Mouse (Mus musculus) E14TG2a.4 (cell line): Measurements from ENCODE around the gene Nkx2-5.

Experiments used
- H3K27me3 ChIP-seq: 2 replicates; pipeline ENCODE4 v1.6.1; 2014; ENCODE audit warnings: low read length, control low read depth; ENCODE audit not compliant: insufficient read depth
- H3K36me3 ChIP-seq: 2 replicates; pipeline ENCODE4 v1.6.1; 2014; ENCODE audit warnings: low read length, control low read depth; ENCODE audit not compliant: insufficient read depth
- H3K4me1 ChIP-seq: replicated peaks from 2 replicates; pipeline ENCODE4 v1.6.1; 2014; ENCODE audit warnings: low read depth, low read length, control low read depth
- H3K4me3 ChIP-seq: replicated peaks from 2 replicates; pipeline ENCODE4 v1.5.1; 2014; ENCODE audit warnings: mild to moderate bottlenecking, low read length
- H3K9me3 ChIP-seq: 2 replicates; pipeline ENCODE4 v1.6.1; 2014; ENCODE audit warnings: low read length, control low read depth
- CTCF ChIP-seq: conservative IDR thresholded peaks from 2 replicates; pipeline ENCODE4 v1.5.1; 2014; ENCODE audit warnings: low read length
- NANOG ChIP-seq: IDR thresholded peaks from 2 replicates; pipeline ENCODE4 v1.6.1; 2014; ENCODE audit warnings: borderline replicate concordance, low read length, mixed read lengths
- POU5F1 ChIP-seq: IDR thresholded peaks from 2 replicates; pipeline ENCODE4 v1.6.1; 2014; ENCODE audit warnings: low read length, borderline replicate concordance

Gene Nkx2-5

GRCm38 (mm10) chr17:26841981-26842380 lies 2.8 kb downstream of the Nkx2-5 start:
- Histone ChIP-seq H3K36me3 (no peaks in the 10 kb centered on the region), H3K27me3 (peaks cover 95% of the 10 kb centered on the region), H3K9me3 (no peaks in the 10 kb centered on the region), H3K4me1 (peaks cover 55% of the 10 kb centered on the region), H3K4me3 (no peak overlapping the region)
- TF ChIP-seq POU5F1, result no peak
- TF ChIP-seq CTCF, result no peak
- no peak for TF ChIP-seq NANOG

- Histone ChIP-seq H3K4me1 (peaks cover 64% of the 10 kb centered on the region), H3K4me3 (peak overlapping the region; percentile 69), H3K36me3 (no peaks in the 10 kb centered on the region), H3K9me3 (no peaks in the 10 kb centered on the region), H3K27me3 (peaks cover 97% of the 10 kb centered on the region)
- TF ChIP-seq CTCF (no peak), POU5F1 (no peak), NANOG (no peak)
These were observed 3.7 kb downstream of the Nkx2-5 start for GRCm38 (mm10) chr17:26840922-26841731.

- TF ChIP-seq NANOG (no peak), POU5F1 (no peak), CTCF (no peak)
- H3K27me3 ChIP-seq, result peaks cover 91% of the 10 kb centered on the region
- H3K9me3 ChIP-seq, result no peaks in the 10 kb centered on the region
- H3K36me3 ChIP-seq, result no peaks in the 10 kb centered on the region
- no peak overlapping the region for H3K4me3 ChIP-seq
- peaks cover 70% of the 10 kb centered on the region for H3K4me1 ChIP-seq
These were observed 4.4 kb downstream of the Nkx2-5 start for GRCm38 (mm10) chr17:26840439-26840780.

GRCm38 (mm10) chr17:26839718-26840438 lies 4.9 kb downstream of the Nkx2-5 start:
- TF ChIP-seq CTCF, result no peak
- no peak for TF ChIP-seq NANOG
- TF ChIP-seq POU5F1, result no peak
- Histone ChIP-seq H3K4me3 (peak overlapping the region; percentile 69), H3K4me1 (peaks cover 72% of the 10 kb centered on the region), H3K9me3 (no peaks in the 10 kb centered on the region), H3K27me3 (peaks cover 86% of the 10 kb centered on the region), H3K36me3 (no peaks in the 10 kb centered on the region)

- Histone ChIP-seq H3K4me1 (peaks cover 72% of the 10 kb centered on the region), H3K9me3 (no peaks in the 10 kb centered on the region), H3K4me3 (peak overlapping the region; percentile 69), H3K27me3 (peaks cover 80% of the 10 kb centered on the region), H3K36me3 (no peaks in the 10 kb centered on the region)
- TF ChIP-seq NANOG (no peak), POU5F1 (no peak), CTCF (no peak)
These were observed 5.7 kb downstream of the Nkx2-5 start for GRCm38 (mm10) chr17:26838911-26839717.

GRCm38 (mm10) chr17:26838191-26838910 lies 6.5 kb downstream of the Nkx2-5 start:
- Histone ChIP-seq H3K4me3 (peak overlapping the region; percentile 69), H3K36me3 (no peaks in the 10 kb centered on the region), H3K27me3 (peaks cover 73% of the 10 kb centered on the region), H3K4me1 (peaks cover 77% of the 10 kb centered on the region), H3K9me3 (no peaks in the 10 kb centered on the region)
- TF ChIP-seq POU5F1 (no peak), CTCF (no peak), NANOG (no peak)

GRCm38 (mm10) chr17:26837546-26837985 lies 7.2 kb downstream of the Nkx2-5 start:
- peaks cover 78% of the 10 kb centered on the region for H3K4me1 ChIP-seq
- TF ChIP-seq NANOG, result no peak
- TF ChIP-seq CTCF, result no peak
- TF ChIP-seq POU5F1, result no peak

More at GRCm38 (mm10) chr17:26837546-26837985, 7.2 kb downstream of the Nkx2-5 start:
- H3K36me3 ChIP-seq, result no peaks in the 10 kb centered on the region
- H3K27me3 ChIP-seq, result peaks cover 65% of the 10 kb centered on the region
- H3K9me3 ChIP-seq, result no peaks in the 10 kb centered on the region
- no peak overlapping the region for H3K4me3 ChIP-seq
